Mouse (Mus musculus) hindbrain, embryonic 15.5 days (tissue): Measurements from ENCODE around the gene Lbx2. TPM values are rescaled to one million over a fixed set of nuclear protein-coding genes. Genes with fewer than 3 reads are reported as not detected.
A peak's percentile ranks its signal among the peaks of the same experiment; 100 is the strongest.

Experiments
- ATAC-seq: fragments of 200-750 bp; cut with Nextera tagmentation; 2 replicates; pipeline ENCODE4 v1.8.0; 2017; ENCODE audit warnings: low read depth, moderate number of reproducible peaks, moderate TSS enrichment; ENCODE audit not compliant: low FRiP score
- H3K27ac ChIP-seq: fragments of 300-500 bp; sonication (generic); replicated peaks from 2 replicates; pipeline ENCODE4 v1.5.1; 2015; ENCODE audit warnings: mild to moderate bottlenecking, inconsistent platforms
- H3K27me3 ChIP-seq: fragments of 300-500 bp; sonication (generic); 2 replicates; pipeline ENCODE4 v1.6.1; 2015; ENCODE audit warnings: control low read depth, inconsistent platforms
- H3K36me3 ChIP-seq: fragments of 300-500 bp; sonication (generic); 2 replicates; pipeline ENCODE4 v1.6.1; 2015; ENCODE audit warnings: control low read depth, inconsistent platforms
- H3K4me1 ChIP-seq: fragments of 300-500 bp; sonication (generic); replicated peaks from 2 replicates; pipeline ENCODE4 v1.6.1; 2015; ENCODE audit warnings: control low read depth, inconsistent platforms
- H3K4me2 ChIP-seq: fragments of 300-500 bp; sonication (generic); 2 replicates; pipeline ENCODE4 v1.6.1; 2015; ENCODE audit warnings: moderate library complexity, mild to moderate bottlenecking, inconsistent platforms
- H3K4me3 ChIP-seq: fragments of 300-500 bp; sonication (generic); 2 replicates; pipeline ENCODE4 v1.5.1; 2015; ENCODE audit warnings: mild to moderate bottlenecking, inconsistent platforms
- H3K9ac ChIP-seq: fragments of 300-500 bp; sonication (generic); 2 replicates; pipeline ENCODE4 v1.6.1; 2015; ENCODE audit warnings: inconsistent platforms
- H3K9me3 ChIP-seq: fragments of 300-500 bp; sonication (generic); 2 replicates; pipeline ENCODE4 v1.6.1; 2016; ENCODE audit warnings: control low read depth, inconsistent platforms
- WGBS: fragments of 180-500 bp; shearing (Covaris S2); methylation state at CpG from one replicate; pipeline ENCODE4 v1.1.7; 2015; 5-methylcytosine and 5-hydroxymethylcytosine counted together
- polyA plus RNA-seq: library from polyadenylated mRNA; unstranded; fragments of >200 nt; fragmentation: Nextera tagmentation; extraction: Ambion mirVana; gene quantifications from 2 replicates; pipeline ENCODE4 v1.2.1, GENCODE M21; 2015

Gene Lbx2
- polyA plus RNA-seq, 1 experiment from 2014 or later = not detected

GRCm38 (mm10) chr6:83101688-83102556 lies 15.8 kb downstream of the Lbx2 start:
- peak overlapping the region; percentile 95 for H3K4me2 ChIP-seq
- WGBS = under 1% methylated on average over 71 of the region's 74 CpGs
- H3K36me3 ChIP-seq = no peaks in the 10 kb centered on the region
- peak; percentile 73 for ATAC-seq
- H3K9me3 ChIP-seq = no peaks in the 10 kb centered on the region
- H3K9ac ChIP-seq = peak overlapping the region; percentile 80
- peaks cover 21% of the 10 kb centered on the region for H3K4me1 ChIP-seq
- H3K27ac ChIP-seq = peak overlapping the region; percentile 86
- H3K27me3 ChIP-seq = peaks cover 4% of the 10 kb centered on the region; the same call in 1 of the 2 replicates
- peak overlapping the region; percentile 62 for H3K4me3 ChIP-seq

DNA sequence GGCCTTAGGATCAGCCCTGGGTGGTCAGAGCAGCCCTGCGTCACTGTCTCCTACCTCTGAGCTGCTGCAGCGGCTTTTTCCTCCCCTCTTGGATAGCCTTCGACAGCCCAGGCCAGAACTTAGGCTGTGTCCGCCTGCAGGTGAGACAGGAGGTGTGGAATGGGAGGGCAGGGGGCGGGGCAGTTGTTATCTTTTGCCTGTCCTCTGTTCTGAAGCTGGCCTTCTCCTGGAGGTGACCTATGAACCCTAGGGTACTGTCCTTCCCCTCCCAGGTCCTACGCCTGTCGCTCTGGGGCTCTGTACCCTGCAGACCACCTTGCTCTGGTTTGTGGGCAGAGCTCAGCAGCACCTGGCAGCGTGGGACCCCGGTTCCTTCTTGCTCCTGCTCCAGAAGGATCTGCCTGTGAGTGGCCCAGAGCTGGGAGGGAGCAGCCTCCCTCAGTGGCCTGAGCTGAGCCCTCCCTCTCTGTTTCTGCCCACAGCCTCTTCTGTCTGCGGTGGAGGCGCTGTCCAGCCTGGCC lies 17.0 kb downstream of the Lbx2 start:
- 49% methylated on average over 11 of the region's 11 CpGs for WGBS
- Histone ChIP-seq H3K4me3 (peak overlapping the region; percentile 62), H3K4me2 (peak overlapping the region; percentile 95), H3K27ac (no peak overlapping the region), H3K9ac (peak overlapping the region; percentile 80), H3K9me3 (no peaks in the 10 kb centered on the region), H3K36me3 (peaks cover 2% of the 10 kb centered on the region; the same call in 1 of the 2 replicates), H3K27me3 (peaks cover 1% of the 10 kb centered on the region; the same call in 1 of the 2 replicates), H3K4me1 (peaks cover 30% of the 10 kb centered on the region)
- no peak for ATAC-seq

DNA sequence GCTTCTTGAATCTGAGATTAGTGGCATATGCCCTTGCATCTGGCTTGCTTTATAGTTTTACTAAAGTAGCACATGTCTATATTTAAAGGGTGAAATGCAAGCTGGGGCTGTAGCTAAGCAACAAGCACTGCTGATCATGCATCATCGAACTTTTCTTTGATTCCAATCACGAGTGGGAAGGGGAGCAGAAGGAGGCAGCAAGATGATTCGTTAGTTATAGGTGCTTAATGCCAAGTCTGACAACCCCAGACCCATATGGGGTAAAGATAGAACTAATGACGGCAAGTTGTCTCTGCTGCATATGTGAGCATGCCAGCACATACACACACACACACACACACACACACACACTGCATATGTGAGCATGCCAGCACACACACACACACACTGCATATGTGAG lies 18.0 kb downstream of the Lbx2 start:
- Histone ChIP-seq H3K9me3 (no peaks in the 10 kb centered on the region), H3K27ac (no peak overlapping the region), H3K4me2 (no peak overlapping the region), H3K27me3 (no peaks in the 10 kb centered on the region), H3K4me3 (no peak overlapping the region), H3K4me1 (peaks cover 35% of the 10 kb centered on the region), H3K36me3 (peaks cover 2% of the 10 kb centered on the region; the same call in 1 of the 2 replicates), H3K9ac (no peak overlapping the region)
- ATAC-seq = no peak
- 60% methylated on average over 4 of the region's 4 CpGs for WGBS

DNA sequence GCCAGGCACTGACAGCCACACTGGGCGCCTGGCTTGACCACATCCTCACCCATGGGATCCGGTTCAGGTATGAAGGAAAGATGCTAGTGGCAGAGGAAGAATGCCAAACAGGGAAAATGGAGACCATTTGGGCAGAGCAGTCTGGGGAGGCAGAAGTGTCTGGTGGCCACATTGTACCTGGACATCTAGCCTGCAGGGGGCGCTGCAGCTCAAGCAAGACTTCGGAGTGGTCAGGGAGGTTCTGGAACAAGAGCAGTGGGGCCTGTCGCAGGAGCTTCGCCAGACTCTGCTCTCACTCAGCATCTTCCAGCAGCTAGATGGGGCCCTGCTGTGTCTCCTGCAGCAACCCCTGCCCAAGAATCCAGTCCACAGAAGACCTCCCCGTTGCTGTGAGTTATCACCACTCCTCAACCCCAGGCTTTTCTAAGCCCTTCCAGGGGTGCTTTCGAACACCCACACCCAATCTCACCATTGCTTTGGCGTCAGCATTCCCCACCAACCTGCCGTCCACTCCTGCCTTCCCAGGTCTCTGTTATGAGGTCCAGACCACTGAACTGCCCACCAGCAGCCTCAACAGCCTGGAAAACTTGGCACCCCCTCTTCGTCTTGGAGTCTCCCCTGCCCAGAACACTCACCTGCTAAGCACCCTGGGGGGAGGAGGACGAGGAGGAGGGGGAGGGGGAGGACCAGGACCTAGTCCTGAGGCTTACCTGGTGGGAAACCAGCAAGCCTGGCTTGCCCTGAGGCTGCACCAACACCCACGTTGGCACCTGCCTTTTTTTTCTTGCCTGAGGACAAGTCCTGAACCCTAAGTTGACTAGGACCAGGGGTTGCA lies 21.6 kb downstream of the Lbx2 start:
- Histone ChIP-seq H3K9ac (peak overlapping the region; percentile 83), H3K4me3 (peak overlapping the region; percentile 81)

DNA sequence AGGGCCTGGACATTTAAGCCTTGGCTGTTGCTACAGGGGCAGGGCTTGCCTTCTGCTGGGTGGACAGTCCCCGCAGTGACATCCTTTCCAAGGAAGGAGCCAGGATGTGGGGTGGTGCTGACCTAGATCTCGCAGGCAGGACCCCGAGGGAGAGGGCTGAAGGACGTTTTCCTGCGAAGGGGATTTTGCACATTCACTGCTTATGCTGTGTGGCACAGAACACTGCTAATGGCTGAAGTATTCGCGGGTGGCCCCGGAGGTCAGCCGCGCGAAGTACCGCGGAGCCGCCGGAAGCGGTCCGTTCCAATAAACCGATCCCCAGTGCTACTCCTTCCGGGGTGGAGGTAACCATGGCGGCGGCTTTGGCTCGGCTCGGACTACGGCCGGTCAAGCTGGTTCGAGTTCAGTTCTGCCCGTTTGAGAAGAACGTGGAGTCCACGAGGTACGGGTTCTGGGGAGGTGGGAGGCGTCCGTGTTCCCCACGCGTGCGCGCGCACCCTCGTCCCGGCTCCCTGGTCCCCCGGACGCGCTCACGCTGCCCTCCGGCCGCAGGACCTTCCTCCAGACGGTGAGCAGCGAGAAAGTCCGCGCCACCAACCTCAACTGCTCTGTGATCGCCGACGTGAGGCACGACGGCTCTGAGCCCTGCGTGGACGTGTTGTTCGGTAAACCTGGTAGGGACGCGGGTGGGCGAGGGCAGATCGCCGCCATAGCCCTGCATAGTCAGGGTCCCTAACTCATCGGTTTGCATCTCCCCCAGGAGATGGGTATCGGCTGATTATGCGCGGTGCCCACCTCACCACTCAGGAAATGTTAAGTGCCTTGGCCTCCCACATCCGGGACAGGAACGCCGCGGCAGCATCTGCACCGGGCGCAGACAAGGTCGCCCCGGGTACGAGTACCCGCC lies 22.8 kb downstream of the Lbx2 start, which contains the start of gene Mrpl53:
Gene Mrpl53, plus strand, starts transcription at position 279 of the 907 bp plus-strand sequence.
- ATAC-seq = peak; percentile 92
- H3K9me3 ChIP-seq = no peaks in the 10 kb centered on the region
- H3K4me3 ChIP-seq = peak within 1 kb of the TSS; percentile 81
- peak within 1 kb of the TSS; percentile 83 for H3K9ac ChIP-seq
- H3K27me3 ChIP-seq = no peaks in the 10 kb centered on the region
- WGBS = under 1% methylated on average over 76 of the region's 76 CpGs
- peaks cover 2% of the 10 kb centered on the region; the same call in 1 of the 2 replicates for H3K36me3 ChIP-seq
- H3K4me2 ChIP-seq = peak within 1 kb of the TSS; percentile 94
- peaks cover 27% of the 10 kb centered on the region for H3K4me1 ChIP-seq
- H3K27ac ChIP-seq = peak within 1 kb of the TSS; percentile 86

More for the DNA sequence above, 21.6 kb downstream of the Lbx2 start:
- Histone ChIP-seq H3K4me1 (peaks cover 36% of the 10 kb centered on the region), H3K4me2 (peak overlapping the region; percentile 94), H3K27ac (peak overlapping the region; percentile 86; the same call in 1 of the 2 replicates), H3K9me3 (no peaks in the 10 kb centered on the region), H3K27me3 (no peaks in the 10 kb centered on the region), H3K36me3 (peaks cover 2% of the 10 kb centered on the region; the same call in 1 of the 2 replicates)
- 0 out of 2 replicates have a peak, but pooled peaks have one; percentile 7 for ATAC-seq
- WGBS = 34% methylated on average over 13 of the region's 13 CpGs

- Histone ChIP-seq H3K4me1 (peaks cover 43% of the 10 kb centered on the region), H3K9ac (no peak overlapping the region), H3K36me3 (peaks cover 2% of the 10 kb centered on the region; the same call in 1 of the 2 replicates), H3K9me3 (no peaks in the 10 kb centered on the region), H3K27ac (no peak overlapping the region), H3K4me2 (no peak overlapping the region), H3K4me3 (no peak overlapping the region), H3K27me3 (no peaks in the 10 kb centered on the region)
- 88% methylated on average over 4 of the region's 4 CpGs for WGBS
- no peak for ATAC-seq
These were observed 25.5 kb downstream of the Lbx2 start for GRCm38 (mm10) chr6:83111510-83112136.

DNA sequence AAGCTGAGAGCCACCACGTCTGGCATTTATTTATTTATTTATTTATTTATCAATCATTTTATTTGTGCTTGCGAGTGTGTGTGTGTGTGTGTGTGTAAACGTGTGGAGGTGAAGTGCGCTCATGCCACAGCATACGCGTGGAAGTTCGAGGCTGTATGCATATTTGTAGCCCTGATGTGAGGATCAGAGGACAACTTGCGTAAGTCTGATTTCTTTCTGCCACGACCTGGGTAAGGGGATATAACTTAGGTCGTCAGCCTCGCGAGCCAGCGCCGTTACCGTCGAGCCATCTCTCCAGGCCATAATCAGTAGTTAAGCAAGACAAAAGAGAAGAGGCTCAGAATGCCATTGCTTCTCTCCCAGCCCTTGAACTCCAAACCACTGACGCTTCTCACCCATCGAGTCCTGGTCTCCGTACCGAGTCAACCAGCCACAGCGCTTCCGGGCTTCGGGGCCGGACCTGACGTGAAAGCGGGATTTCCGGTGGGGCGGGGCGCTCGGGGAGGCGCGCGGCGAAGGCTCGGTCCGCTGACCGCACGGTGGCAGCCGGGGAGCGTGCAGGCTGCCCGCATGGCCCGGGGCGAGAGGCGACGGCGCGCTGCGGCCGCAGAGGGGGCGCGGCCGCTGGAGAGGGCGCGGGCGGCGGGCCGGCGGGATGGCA lies 29.0 kb downstream of the Lbx2 start, which contains the start of gene Mogs:
Gene Mogs, plus strand, starts transcription at position 486 of the 661 bp plus-strand sequence.
- peak within 1 kb of the TSS; percentile 95 for H3K4me2 ChIP-seq
- peak within 1 kb of the TSS; percentile 70 for H3K4me3 ChIP-seq
- peak; percentile 91 for ATAC-seq
- H3K9me3 ChIP-seq = no peaks in the 10 kb centered on the region
- peaks cover 46% of the 10 kb centered on the region for H3K4me1 ChIP-seq
- 1% methylated on average over 51 of the region's 58 CpGs for WGBS
- H3K36me3 ChIP-seq = peaks cover 22% of the 10 kb centered on the region
- H3K9ac ChIP-seq = peak within 1 kb of the TSS; percentile 86
- H3K27me3 ChIP-seq = no peaks in the 10 kb centered on the region
- H3K27ac ChIP-seq = peak within 1 kb of the TSS; percentile 81

- Histone ChIP-seq H3K4me1 (peaks cover 48% of the 10 kb centered on the region), H3K4me3 (peak overlapping the region; percentile 70)
- ATAC-seq = peak; percentile 63
These were observed 29.7 kb downstream of the Lbx2 start for GRCm38 (mm10) chr6:83115682-83116372.

DNA sequence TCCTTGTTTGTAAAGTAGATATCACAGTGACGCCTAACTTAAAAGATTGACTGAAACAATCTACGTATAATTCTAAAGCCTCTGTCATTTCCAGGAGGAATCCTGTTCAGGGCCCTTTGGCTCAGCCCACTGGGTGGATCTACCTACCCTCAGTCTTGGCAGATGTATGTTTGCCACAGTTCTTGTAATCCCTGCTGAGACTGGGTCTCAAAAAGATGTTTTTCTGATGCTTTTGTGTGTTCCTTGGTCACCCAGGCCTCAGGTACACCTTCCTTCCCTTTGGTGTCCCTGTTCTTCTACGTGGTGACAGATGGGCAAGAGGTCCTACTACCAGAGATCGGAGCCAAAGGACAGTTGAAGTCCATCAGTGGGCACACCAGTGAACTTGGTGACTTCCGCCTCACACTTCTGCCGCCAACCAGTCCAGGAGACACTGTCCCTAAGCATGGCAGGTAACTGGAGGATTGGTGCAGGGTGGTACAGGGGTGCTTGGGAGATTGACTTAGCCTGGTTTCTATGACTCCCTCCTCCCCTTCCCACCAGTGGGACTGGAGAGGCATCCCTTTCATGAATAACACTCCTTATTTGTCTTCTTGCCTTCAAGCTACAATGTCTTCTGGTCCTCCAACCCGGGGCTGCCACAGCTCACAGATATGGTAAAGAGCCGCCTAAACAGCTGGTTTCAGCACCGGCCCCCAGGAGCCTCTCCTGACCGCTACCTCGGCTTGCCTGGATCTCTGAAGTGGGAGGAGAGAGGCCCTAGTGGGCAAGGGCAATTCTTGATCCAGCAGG lies 30.4 kb downstream of the Lbx2 start:
- peak overlapping the region; percentile 95 for H3K4me2 ChIP-seq
- peaks cover 22% of the 10 kb centered on the region for H3K36me3 ChIP-seq
- H3K4me1 ChIP-seq = peaks cover 48% of the 10 kb centered on the region
- H3K27me3 ChIP-seq = no peaks in the 10 kb centered on the region
- H3K9me3 ChIP-seq = no peaks in the 10 kb centered on the region
- peak overlapping the region; percentile 86 for H3K9ac ChIP-seq
- 86% methylated on average over 11 of the region's 11 CpGs for WGBS
- ATAC-seq = no peak
- 0 out of 2 replicates have a peak overlapping the region, but pooled peaks have one; percentile 81 for H3K27ac ChIP-seq
- H3K4me3 ChIP-seq = peak overlapping the region; percentile 70

More at GRCm38 (mm10) chr6:83115682-83116372, 29.7 kb downstream of the Lbx2 start:
- Histone ChIP-seq H3K9me3 (no peaks in the 10 kb centered on the region), H3K27ac (peak overlapping the region; percentile 81), H3K36me3 (peaks cover 22% of the 10 kb centered on the region), H3K9ac (peak overlapping the region; percentile 86), H3K27me3 (no peaks in the 10 kb centered on the region), H3K4me2 (peak overlapping the region; percentile 95)
- 2% methylated on average over 37 of the region's 48 CpGs for WGBS
